Mouse (Mus musculus) lung, postnatal 4 days (tissue): ENCODE measurements at regions not wholly inside any gene's neighbourhood (a gene's known extent, or its start where the extent isn't known, plus 50 kb on each side); places are given as distances from the start of the nearest gene placed in this dataset.
A peak's percentile ranks its signal among the peaks of the same experiment; 100 is the strongest.

ENCODE experiments used
- DNase-seq, 2 experiments: peaks; one replicate each; pipeline ENCODE4 v3.0.0; 2021

- DNase-seq = peak; percentile 16 to 26
Observed at GRCm38 (mm10) chr1:51697265-51698192, 218.3 kb downstream of the Myo1b start.

- DNase-seq = no peak
Observed at GRCm38 (mm10) chr1:51696471-51696870, 218.2 kb upstream of the Nabp1 start.

GRCm38 (mm10) chr1:51690878-51691277, 212.7 kb upstream of the Nabp1 start:
- DNase-seq = peak in 1 of 2 experiments; percentile 22

- DNase-seq = peak; percentile 28 to 69
Observed at GRCm38 (mm10) chr1:51689461-51690223, 211.4 kb upstream of the Nabp1 start.

- no peak for DNase-seq
Observed at GRCm38 (mm10) chr1:51688946-51689345, 210.7 kb upstream of the Nabp1 start.

GRCm38 (mm10) chr1:51688224-51688545, 210.0 kb upstream of the Nabp1 start:
- DNase-seq = no peak

- no peak for DNase-seq
Observed at GRCm38 (mm10) chr1:51687484-51688223, 209.4 kb upstream of the Nabp1 start.

- DNase-seq = no peak
Observed at GRCm38 (mm10) chr1:51686759-51687158, 208.5 kb upstream of the Nabp1 start.

GRCm38 (mm10) chr1:51682273-51682672, 204.0 kb upstream of the Nabp1 start:
- DNase-seq = no peak

GRCm38 (mm10) chr1:51681872-51682271, 203.6 kb upstream of the Nabp1 start:
- no peak for DNase-seq

- no peak for DNase-seq
Observed at GRCm38 (mm10) chr1:51680725-51681124, 202.5 kb upstream of the Nabp1 start.

GRCm38 (mm10) chr1:51678290-51678928, 200.2 kb upstream of the Nabp1 start:
- DNase-seq = no peak

- peak in 1 of 2 experiments; percentile 43 for DNase-seq
Observed at GRCm38 (mm10) chr1:51677802-51678201, 199.6 kb upstream of the Nabp1 start.

GRCm38 (mm10) chr1:51671691-51672090, 193.5 kb upstream of the Nabp1 start:
- no peak for DNase-seq

- peak; percentile 35 to 52 for DNase-seq
Observed at GRCm38 (mm10) chr1:51671287-51671686, 193.1 kb upstream of the Nabp1 start.

GRCm38 (mm10) chr1:51670009-51670408, 191.8 kb upstream of the Nabp1 start:
- DNase-seq = no peak

GRCm38 (mm10) chr1:51668881-51669280, 190.7 kb upstream of the Nabp1 start:
- DNase-seq = no peak

GRCm38 (mm10) chr1:51660531-51660930, 182.3 kb upstream of the Nabp1 start:
- DNase-seq = no peak

GRCm38 (mm10) chr1:51657203-51657602, 179.0 kb upstream of the Nabp1 start:
- DNase-seq = no peak

- DNase-seq = peak; percentile 14 to 57
Observed at GRCm38 (mm10) chr1:51650653-51650995, 172.4 kb upstream of the Nabp1 start.

- DNase-seq = no peak
Observed at GRCm38 (mm10) chr1:51649963-51650652, 171.9 kb upstream of the Nabp1 start.

- DNase-seq = peak in 1 of 2 experiments; percentile 35
Observed at GRCm38 (mm10) chr1:51647955-51648354, 169.7 kb upstream of the Nabp1 start.
